Mouse (Mus musculus): ENCODE measurements at regions not wholly inside any gene's neighbourhood (a gene's known extent, or its start where the extent isn't known, plus 50 kb on each side); places are given as distances from the start of the nearest gene placed in this dataset.

GRCm38 (mm10) chr3:52929827-52930605, 87.0 kb downstream of the Cog6 start:
- peak; percentile 81 for ATAC-seq (replicated peaks; ENCODE audit: low read depth, poor library complexity, severe bottlenecking)

DNA sequence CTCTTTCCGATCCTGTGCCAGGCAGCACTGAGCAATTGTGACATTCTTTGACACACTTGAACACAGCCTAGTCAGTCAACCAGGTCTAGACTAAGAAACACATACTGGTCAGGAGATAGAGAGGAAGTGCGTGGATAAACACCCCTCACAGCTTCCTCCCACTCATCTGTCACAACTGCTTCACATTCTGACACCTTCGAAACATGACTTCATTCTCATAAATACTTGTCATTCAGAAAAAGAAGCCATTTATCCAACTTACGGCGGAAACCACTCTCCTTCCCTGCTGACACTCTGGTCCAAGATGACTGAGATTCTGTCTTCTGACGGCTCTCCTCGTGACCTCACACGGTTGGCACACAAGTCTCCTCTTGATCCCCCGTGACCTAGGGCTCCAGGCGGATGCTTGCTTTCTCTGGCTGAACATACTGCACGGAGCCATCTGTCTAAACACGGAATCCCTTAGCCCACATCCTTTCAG, 89.6 kb downstream of the Cog6 start:
- peak; percentile 33; the same call in 1 of the 2 replicates for ATAC-seq (replicated peaks; ENCODE audit: low read depth, poor library complexity, severe bottlenecking)

GRCm38 (mm10) chr3:52926549-52926948, 90.5 kb downstream of the Cog6 start:
- no peak for ATAC-seq (replicated peaks; ENCODE audit: low read depth, poor library complexity, severe bottlenecking)

DNA sequence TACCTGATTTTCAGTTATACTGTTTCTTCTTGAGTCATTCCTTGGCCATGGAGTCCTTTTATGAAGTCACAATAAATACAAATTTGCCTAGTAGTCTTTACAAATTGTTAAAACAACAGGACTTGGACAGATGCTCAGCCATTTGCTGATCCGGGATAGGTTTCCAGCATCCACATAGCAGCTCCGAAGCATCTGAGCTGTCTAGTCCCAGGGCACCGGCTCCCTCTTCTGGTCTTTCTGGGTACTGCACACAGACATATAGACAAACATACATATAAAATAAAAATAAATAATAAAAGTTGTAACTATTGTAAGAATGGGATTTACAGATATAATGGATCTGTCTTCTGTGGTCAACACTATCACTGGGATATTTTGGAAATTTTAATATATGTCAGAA, 91.8 kb downstream of the Cog6 start:
- ATAC-seq (replicated peaks; ENCODE audit: low read depth, poor library complexity, severe bottlenecking) = no peak

- no peak for ATAC-seq (replicated peaks; ENCODE audit: low read depth, poor library complexity, severe bottlenecking)
Observed at GRCm38 (mm10) chr3:52924631-52925030, 92.4 kb downstream of the Cog6 start.

- ATAC-seq (replicated peaks; ENCODE audit: low read depth, poor library complexity, severe bottlenecking) = peak; percentile 85
Observed at GRCm38 (mm10) chr3:52923824-52924559, 93.0 kb downstream of the Cog6 start.

GRCm38 (mm10) chr3:52922411-52922810, 94.6 kb downstream of the Cog6 start:
- no peak for ATAC-seq (replicated peaks; ENCODE audit: low read depth, poor library complexity, severe bottlenecking)

DNA sequence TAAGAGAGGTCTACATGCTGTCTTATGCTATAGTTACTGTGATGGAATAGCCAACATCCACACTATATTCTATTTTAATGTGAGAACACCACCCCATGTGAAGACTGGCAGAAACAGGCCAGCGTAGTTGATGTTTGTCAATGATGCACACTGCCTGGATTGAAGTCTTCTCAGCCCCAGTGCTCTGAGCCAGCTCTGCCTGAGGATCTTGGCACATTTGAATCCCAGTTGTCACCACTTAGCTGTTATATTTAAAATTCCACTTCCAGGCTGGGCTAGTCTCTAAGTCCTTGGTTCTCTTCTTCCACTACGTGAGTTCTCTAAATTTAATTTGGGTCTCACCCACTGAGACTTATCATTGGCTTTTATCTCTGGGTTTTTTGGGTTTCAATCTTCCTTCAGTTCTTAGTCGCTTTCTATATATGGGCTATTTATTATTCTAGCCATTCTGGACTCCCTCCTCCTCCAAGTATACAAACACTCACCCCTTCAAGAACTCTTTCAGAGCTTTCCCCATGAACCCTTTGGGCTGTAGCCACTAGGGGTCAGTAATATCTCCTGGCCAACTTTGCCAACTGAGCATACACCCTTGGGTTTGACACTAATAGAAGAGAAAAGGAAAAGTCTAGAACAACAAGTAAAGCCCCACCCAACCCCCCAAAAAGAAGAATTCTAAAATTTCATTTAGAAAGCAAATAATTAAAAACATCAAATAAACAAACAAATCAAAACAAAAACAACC, 110.0 kb downstream of the Cog6 start:
- ATAC-seq (replicated peaks; ENCODE audit: low read depth, poor library complexity, severe bottlenecking) = peak; percentile 54; the same call in 1 of the 2 replicates

GRCm38 (mm10) chr3:52904028-52904427, 113.0 kb downstream of the Cog6 start:
- no peak for ATAC-seq (replicated peaks; ENCODE audit: low read depth, poor library complexity, severe bottlenecking)

DNA sequence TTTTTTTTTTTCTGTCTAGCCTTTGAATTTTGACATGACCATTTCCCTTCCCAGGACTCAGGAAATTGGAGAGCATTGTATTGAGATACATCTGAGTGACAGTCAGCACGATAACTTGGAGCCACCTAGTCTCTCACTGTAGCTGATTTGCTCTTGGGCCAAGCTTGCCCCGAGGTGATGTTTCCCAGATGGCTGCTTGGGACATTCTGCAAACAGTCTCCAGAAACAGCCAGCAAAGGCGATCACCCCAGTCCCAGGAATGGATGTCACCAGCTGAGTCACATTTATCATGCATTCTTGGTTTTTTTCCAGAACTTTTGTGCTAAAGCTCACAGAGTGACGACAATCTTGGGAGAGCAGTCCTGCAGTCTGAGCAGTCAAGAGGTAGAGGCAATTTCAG, 119.4 kb downstream of the Cog6 start:
- no peak for ATAC-seq (replicated peaks; ENCODE audit: low read depth, poor library complexity, severe bottlenecking)

- ATAC-seq (replicated peaks; ENCODE audit: low read depth, poor library complexity, severe bottlenecking) = no peak
Observed at GRCm38 (mm10) chr3:52896462-52896861, 120.6 kb downstream of the Cog6 start.

- no peak for ATAC-seq (replicated peaks; ENCODE audit: low read depth, poor library complexity, severe bottlenecking)
Observed at GRCm38 (mm10) chr3:52895751-52896150, 121.3 kb downstream of the Cog6 start.

- ATAC-seq (replicated peaks; ENCODE audit: low read depth, poor library complexity, severe bottlenecking) = 0 out of 2 replicates have a peak, but pooled peaks have one; percentile 25
Observed at GRCm38 (mm10) chr3:52894812-52895211, 122.2 kb downstream of the Cog6 start.

GRCm38 (mm10) chr3:52889156-52889715, 127.8 kb downstream of the Cog6 start:
- ATAC-seq (replicated peaks; ENCODE audit: low read depth, poor library complexity, severe bottlenecking) = no peak

DNA sequence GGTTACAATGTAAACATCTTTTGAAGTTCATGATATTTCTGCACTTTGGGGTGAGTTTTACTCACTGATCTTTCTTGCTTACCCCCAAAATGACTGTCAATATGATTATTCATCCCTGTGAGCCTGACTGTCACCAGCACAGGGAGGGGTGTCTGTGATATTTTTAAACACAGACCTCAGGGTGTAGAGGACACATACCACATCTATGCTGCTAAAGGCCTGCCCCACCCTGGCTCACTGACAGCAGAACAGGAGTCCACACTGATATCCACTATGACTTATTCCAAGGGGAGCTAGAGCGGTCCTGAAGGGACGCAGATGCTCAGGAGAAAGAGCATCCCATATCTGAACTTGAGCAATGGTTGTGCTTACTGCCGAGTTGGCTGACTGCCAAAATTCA, 135.1 kb downstream of the Cog6 start:
- ATAC-seq (replicated peaks; ENCODE audit: low read depth, poor library complexity, severe bottlenecking) = no peak

DNA sequence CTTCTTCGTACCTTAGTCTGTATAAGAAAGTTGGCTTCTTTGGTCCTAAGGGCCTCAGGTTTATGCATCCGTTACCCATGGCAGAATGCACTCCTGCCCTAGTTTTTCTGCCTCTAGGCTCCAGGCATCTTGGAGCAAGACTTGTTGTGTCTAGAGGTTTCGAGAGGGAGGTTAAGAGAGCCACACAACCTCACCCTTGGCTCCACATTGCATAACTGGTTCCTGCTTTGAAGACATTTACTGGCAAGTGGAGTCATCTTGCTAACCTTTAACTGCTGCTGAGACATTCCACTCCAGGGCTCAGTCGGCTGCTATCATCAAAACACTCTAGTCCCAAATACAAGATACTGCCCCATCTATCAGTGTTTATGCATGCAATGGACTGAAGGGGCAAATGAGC, 135.9 kb downstream of the Cog6 start:
- no peak for ATAC-seq (replicated peaks; ENCODE audit: low read depth, poor library complexity, severe bottlenecking)

- ATAC-seq (replicated peaks; ENCODE audit: low read depth, poor library complexity, severe bottlenecking) = no peak
Observed at GRCm38 (mm10) chr3:52879700-52880099, 137.3 kb downstream of the Cog6 start.

GRCm38 (mm10) chr3:52878334-52878733, 138.7 kb downstream of the Cog6 start:
- peak; percentile 95 for ATAC-seq (replicated peaks; ENCODE audit: low read depth, poor library complexity, severe bottlenecking)

DNA sequence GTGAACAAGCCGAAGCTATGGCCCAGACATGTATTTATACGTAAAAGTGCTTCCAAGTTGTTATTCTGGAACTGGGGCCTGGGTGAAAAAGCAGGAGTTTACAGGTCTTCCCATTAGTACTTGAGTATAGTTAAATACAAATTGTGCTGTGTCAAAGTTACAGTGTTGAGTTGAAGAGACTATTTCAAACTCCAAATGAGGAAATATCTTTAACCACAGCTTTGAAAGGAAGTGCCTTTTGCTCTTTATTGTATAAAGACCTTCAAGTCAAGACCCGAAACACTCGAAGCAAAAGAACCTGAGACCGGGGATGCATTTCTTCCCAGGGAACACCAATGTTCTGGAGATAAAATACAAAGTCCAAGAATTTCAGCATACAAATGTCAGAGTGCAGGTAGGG, 144.8 kb downstream of the Cog6 start:
- ATAC-seq (replicated peaks; ENCODE audit: low read depth, poor library complexity, severe bottlenecking) = peak; percentile 54; the same call in 1 of the 2 replicates

GRCm38 (mm10) chr3:52863146-52863849, 153.7 kb downstream of the Cog6 start:
- ATAC-seq (replicated peaks; ENCODE audit: low read depth, poor library complexity, severe bottlenecking) = 0 out of 2 replicates have a peak, but pooled peaks have one; percentile 15

Measured in common myeloid progenitor, adult 5-6 weeks (primary cell).